In the genomic region with DNA sequence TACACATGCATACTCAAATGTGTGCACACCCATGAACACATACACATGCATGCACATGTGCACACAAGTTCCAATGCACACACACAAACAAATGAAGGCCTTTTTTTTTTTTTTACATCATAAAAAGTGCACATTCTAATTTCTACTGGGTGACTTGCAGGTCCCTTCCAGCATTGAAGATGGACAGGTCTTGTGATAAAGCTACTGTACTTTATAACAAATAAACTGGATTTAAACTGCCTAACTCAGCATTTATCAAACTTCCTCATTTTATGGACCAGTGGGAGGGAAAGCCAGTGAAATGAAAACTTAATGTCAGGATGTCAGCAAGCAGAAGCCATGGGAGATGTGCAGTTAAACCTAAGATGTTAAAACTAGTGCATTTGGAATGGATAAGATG, we compare ENCODE assay signal across 22 mouse cellular contexts. TPM values are rescaled to one million over a fixed set of nuclear protein-coding genes. Genes with fewer than 3 reads are reported as not detected.
DNase-seq lines count a peak whose midpoint lies in the region; TF ChIP-seq lines count a peak whose summit lies in the region.
"Had no signal": no experiment of that assay in that cellular context is flagged by ENCODE, and none has a peak within 500 bp of the region (broad histone marks: within the 10 kb centered on the region; RNA-seq: fewer than 3 reads in every experiment).

No protein-coding gene starts in this region.

- no peak for TF ChIP-seq POLR2A in MEL (IDR thresholded peaks at IDR 0.05; ENCODE audit: control insufficient read depth in 1 of 2, insufficient read depth in 1 of 2, low read depth in 1 of 2, low read length in 2 of 2, poor library complexity in 1 of 2)

- peaks cover 7 to 13% of the 10 kb centered on the region in 2 experiments for H3K4me1 ChIP-seq in MEL (ENCODE audit: control insufficient read depth in 1 of 2, insufficient read depth in 2 of 2, low read length in 2 of 2)

- H3K4me3 ChIP-seq in MEL (ENCODE audit: control insufficient read depth in 1 of 2, insufficient read depth in 1 of 2, low read depth in 2 of 2, low read length in 2 of 2), result peak overlapping the region; percentile 28 to 83
- H3K4me3 ChIP-seq in macrophage (ENCODE audit: inconsistent target), result no peak overlapping the region
- H3K4me3 ChIP-seq: gastrocnemius, adult 2 months; heart, embryonic 12.5 days; heart, embryonic 15.5 days had no signal

- peak overlapping the region; percentile 81 for H3K27ac ChIP-seq in MEL (ENCODE audit: control insufficient read depth, low read depth, low read length)
- peak overlapping the region; percentile 96 for H3K27ac ChIP-seq in macrophage
- H3K27ac ChIP-seq: gastrocnemius, adult 2 months; heart, embryonic 15.5 days; hindbrain, embryonic 14.5 days; hindbrain, postnatal 0 days had no signal

- no peak for TF ChIP-seq CTCF in MEL (IDR thresholded peaks at IDR 0.05 in 2 of 3, conservative IDR thresholded peaks at IDR 0.05 in 1 of 3; ENCODE audit: control insufficient read depth in 1 of 3, insufficient read depth in 1 of 3, low read depth in 2 of 3, low read length in 3 of 3, poor library complexity in 1 of 3, severe bottlenecking in 1 of 3)

- intact Hi-C loops in heart, postnatal 10 days (cut with DNase I), result no loop called here
- intact Hi-C loops in left cerebral cortex, postnatal 25 days (cut with DNase I), result no loop called here

- no peaks in the 10 kb centered on the region for H3K9me3 ChIP-seq in MEL (replicated peaks; ENCODE audit: insufficient read depth, low read length)
- H3K9me3 ChIP-seq: heart, embryonic 12.5 days; heart, embryonic 15.5 days had no signal

- no peaks in the 10 kb centered on the region for H3K27me3 ChIP-seq in MEL (ENCODE audit: control insufficient read depth in 1 of 2, insufficient read depth in 2 of 2, low read length in 2 of 2)
- H3K27me3 ChIP-seq: Patski had no signal

- no peak for TF ChIP-seq RAD21 in MEL (IDR thresholded peaks at IDR 0.05; ENCODE audit: low read depth, low read length)

- DNase-seq in heart, adult 11 months, result peak; percentile 50
- DNase-seq in heart, postnatal 10 days, result no peak
- peak; percentile 79 for DNase-seq in MEL (ENCODE audit: low read depth, low spot score)
- no peak for DNase-seq in left cerebral cortex, postnatal 25 days (ENCODE audit: low spot score in 2 of 2)
- DNase-seq in c-Kit-positive CD71-positive TER-119-positive erythroid progenitor cells, embryonic 14.5 days (ENCODE audit: low spot score), result no peak
- DNase-seq: adrenal gland, postnatal 10 days; adrenal gland, postnatal 36 days; cerebellum, adult 18-20 months; cerebellum, adult 9-10 months; cerebellum, postnatal 14 days; gastrocnemius, adult 2 months; gastrocnemius, postnatal 14 days; heart, adult 18-20 months; heart, postnatal 14 days; heart, postnatal 4 days had no signal

- H3K36me3 ChIP-seq in MEL (ENCODE audit: control insufficient read depth in 1 of 2, insufficient read depth in 2 of 2, low read length in 2 of 2), result peaks cover 0 to 21% of the 10 kb centered on the region in 2 experiments; a peak in 2 of 4 replicates
- H3K36me3 ChIP-seq in macrophage (ENCODE audit: inconsistent target), result no peaks in the 10 kb centered on the region
- H3K36me3 ChIP-seq: heart, embryonic 12.5 days; heart, embryonic 15.5 days had no signal

- peaks cover 9% of the 10 kb centered on the region for H3K79me2 ChIP-seq in MEL (ENCODE audit: control insufficient read depth, insufficient read depth, low read length, poor library complexity)
- H3K79me2 ChIP-seq in macrophage (ENCODE audit: inconsistent target), result peaks cover 27% of the 10 kb centered on the region

- H3K9ac ChIP-seq in MEL (ENCODE audit: control insufficient read depth, low read depth, low read length, poor library complexity, severe bottlenecking), result peak overlapping the region; percentile 55
- H3K9ac ChIP-seq: forebrain, postnatal 0 days; heart, embryonic 12.5 days; heart, embryonic 15.5 days; hindbrain, embryonic 14.5 days had no signal

- TF ChIP-seq EP300 in MEL (IDR thresholded peaks at IDR 0.05; ENCODE audit: low read depth in 1 of 2, low read length in 2 of 2), result peak; percentile 34 to 60

TF ChIP-seq in MEL, 35 proteins besides CTCF, POLR2A, EP300 and RAD21:
- TF ChIP-seq ZKSCAN1 (IDR thresholded peaks at IDR 0.05; ENCODE audit: low read depth, low read length), result no peak
- TF ChIP-seq MAFK (IDR thresholded peaks at IDR 0.05; ENCODE audit: borderline replicate concordance, low read depth, low read length), result peak; percentile 98
- peak; percentile 62; the same call in 1 of the 2 replicates for TF ChIP-seq ETS1 (IDR thresholded peaks at IDR 0.05; ENCODE audit: low read depth, low read length)
- peak; percentile 63; the same call in 1 of the 2 replicates for TF ChIP-seq MYC (IDR thresholded peaks at IDR 0.05; ENCODE audit: low read depth, low read length)
- TF ChIP-seq MXI1 (IDR thresholded peaks at IDR 0.05; ENCODE audit: low read depth, low read length), result 0 out of 2 replicates have a peak, but pooled peaks have one; percentile 28
- no peak for TF ChIP-seq NELFE (IDR thresholded peaks at IDR 0.05; ENCODE audit: low read depth, low read length)
- TF ChIP-seq CHD1 (IDR thresholded peaks at IDR 0.05; ENCODE audit: low read depth, low read length), result no peak
- no peak for TF ChIP-seq USF1 (IDR thresholded peaks at IDR 0.05; ENCODE audit: low read depth, low read length)
- TF ChIP-seq KAT2A (conservative IDR thresholded peaks at IDR 0.05; ENCODE audit: low read depth, low read length), result no peak
- no peak for TF ChIP-seq ZMIZ1 (IDR thresholded peaks at IDR 0.05; ENCODE audit: low read depth, low read length)
- 0 out of 2 replicates have a peak, but pooled peaks have one; percentile 39 for TF ChIP-seq JUND (IDR thresholded peaks at IDR 0.05; ENCODE audit: low read depth, low read length)
- no peak for TF ChIP-seq POLR2AphosphoS5 (IDR thresholded peaks at IDR 0.05; ENCODE audit: borderline replicate concordance, low read depth, low read length)
- TF ChIP-seq ZNF384 (IDR thresholded peaks at IDR 0.05; ENCODE audit: low read depth, low read length), result peak; percentile 67
- TF ChIP-seq TCF12 (IDR thresholded peaks at IDR 0.05; ENCODE audit: low read depth, low read length), result no peak
- TF ChIP-seq TAL1 (IDR thresholded peaks at IDR 0.05; ENCODE audit: low read length), result no peak
- no peak for TF ChIP-seq CHD2 (IDR thresholded peaks at IDR 0.05; ENCODE audit: low read length)
- no peak for TF ChIP-seq TBP (IDR thresholded peaks at IDR 0.05; ENCODE audit: low read depth, low read length)
- TF ChIP-seq GATA1 (IDR thresholded peaks at IDR 0.05; ENCODE audit: low read depth, low read length), result peak; percentile 23; the same call in 1 of the 2 replicates
- TF ChIP-seq SIN3A (IDR thresholded peaks at IDR 0.05; ENCODE audit: low read length), result no peak; the same call in 1 of the 2 replicates

RNA-seq across cellular contexts. Expression of a gene that starts 1.5 kb away (rescaled TPM):
- total RNA-seq in heart, postnatal 10 days (2021), result 10 to 100 TPM; 46.7 to 61.8 TPM
- total RNA-seq in MEL (2012; rRNA removed), result 8.1 and 10.4 TPM in 2 replicates
- polyA plus RNA-seq in MEL (2012; ENCODE audit: insufficient read depth in 1 of 2, insufficient read length in 2 of 2, low read depth in 1 of 2, low replicate concordance in 2 of 2, missing spikeins in 1 of 2) (10 to 100 TPM in 1 of 2 experiments, not detected in 1; 34.0 TPM), macrophage (2018) (32.3 to 46.4 TPM (median 42.2 TPM) in 3 replicates)
- 100 to 1,000 TPM in 24 of 26 experiments, 10 to 100 TPM in 2; 86.7 to 355 (median 269) TPM for total RNA-seq in macrophage (2018; cell fraction: chromatin; rRNA removed)
- total RNA-seq in macrophage (2018; cell fraction: cytosol; rRNA removed), result 100 to 1,000 TPM in 6 of 26 experiments, 10 to 100 TPM in 20; 23.4 to 123 (median 78.1) TPM
- 100 to 1,000 TPM in 21 of 26 experiments, 10 to 100 TPM in 5; 66.6 to 270 (median 170) TPM for total RNA-seq in macrophage (2018; cell fraction: nucleus; rRNA removed)
- 10 to 100 TPM; 29.4 to 30.1 TPM for total RNA-seq in left cerebral cortex, postnatal 25 days (2021)

Comparison
In these comparisons a context has a peak if more than half of its experiments do, and no peak if none do; other contexts are left out.
1. DNase-seq: peak in heart, adult 11 months (single experiment) and MEL (single experiment); none in heart, postnatal 10 days (0 of 2), left cerebral cortex, postnatal 25 days (0 of 2) and c-Kit-positive CD71-positive TER-119-positive erythroid progenitor cells, embryonic 14.5 days (single experiment).